Mouse (Mus musculus): ENCODE results near the gene Sgip1. TPM values are rescaled to one million over a fixed set of nuclear protein-coding genes. Genes with fewer than 3 reads are reported as not detected.
A peak's percentile ranks its signal among the peaks of the same experiment; 100 is the strongest.

Gene Sgip1
- polyA plus RNA-seq, 1 experiment from 2014 or later, result 13.0 TPM

GRCm38 (mm10) chr4:102976290-102977275, 235.5 kb downstream of the Sgip1 start:
- WGBS, result 56% methylated on average over 12 of the region's 12 CpGs
- H3K9ac ChIP-seq (ENCODE audit: low read length), result no peak overlapping the region
- no peaks in the 10 kb centered on the region for H3K9me3 ChIP-seq (ENCODE audit: control insufficient read depth, low read length)
- no peaks in the 10 kb centered on the region for H3K36me3 ChIP-seq (ENCODE audit: control insufficient read depth, insufficient read depth, low read length)
- H3K4me3 ChIP-seq (ENCODE audit: low read depth, low read length), result no peak overlapping the region
- ATAC-seq (replicated peaks; ENCODE audit: low FRiP score, low TSS enrichment, low read depth) (no peak), DNase-seq (ENCODE audit: low spot score) (no peak)
- no peak overlapping the region for H3K4me2 ChIP-seq (ENCODE audit: low read length)
- H3K4me1 ChIP-seq (replicated peaks; ENCODE audit: control insufficient read depth, insufficient read depth, low read length), result peaks cover 3% of the 10 kb centered on the region; the same call in 1 of the 2 replicates
- no peak overlapping the region for H3K27ac ChIP-seq (ENCODE audit: low read depth)
- peaks cover 6% of the 10 kb centered on the region; the same call in 1 of the 2 replicates for H3K27me3 ChIP-seq (replicated peaks; ENCODE audit: control insufficient read depth, insufficient read depth, low read length)

DNA sequence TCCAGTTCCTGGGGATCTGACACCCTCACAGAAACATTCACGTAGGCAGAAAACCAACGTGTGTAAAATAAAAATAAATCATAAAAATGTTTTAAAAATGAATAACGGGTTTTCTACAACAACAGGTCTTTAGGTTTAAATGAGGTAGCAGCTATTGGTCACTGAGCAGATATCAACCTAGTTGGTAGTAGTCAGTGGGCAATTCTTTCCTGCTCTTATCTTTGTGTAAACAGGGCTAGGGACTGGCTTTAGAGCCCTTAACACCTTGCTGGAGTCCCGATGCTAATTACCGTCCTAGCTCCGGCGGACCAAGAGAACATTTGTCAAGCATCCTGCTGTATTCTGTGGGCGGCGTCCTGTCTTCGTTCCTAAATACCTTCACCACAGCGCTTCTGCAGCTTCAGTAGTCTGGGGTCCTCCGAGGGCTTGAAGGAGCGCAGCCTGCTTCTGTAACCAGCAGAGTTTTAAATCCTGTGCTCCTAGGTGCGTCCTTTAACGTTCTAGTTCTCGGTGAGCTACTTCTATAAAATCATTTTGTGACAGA, 236.8 kb downstream of the Sgip1 start:
- no peak for ATAC-seq (replicated peaks; ENCODE audit: low FRiP score, low TSS enrichment, low read depth)
- Histone ChIP-seq H3K4me2 (ENCODE audit: low read length) (peak overlapping the region; percentile 53), H3K36me3 (ENCODE audit: control insufficient read depth, insufficient read depth, low read length) (no peaks in the 10 kb centered on the region), H3K4me3 (ENCODE audit: low read depth, low read length) (no peak overlapping the region), H3K9ac (ENCODE audit: low read length) (no peak overlapping the region), H3K9me3 (ENCODE audit: control insufficient read depth, low read length) (no peaks in the 10 kb centered on the region), H3K27ac (ENCODE audit: low read depth) (no peak overlapping the region), H3K4me1 (replicated peaks; ENCODE audit: control insufficient read depth, insufficient read depth, low read length) (peaks cover 3% of the 10 kb centered on the region; the same call in 1 of the 2 replicates), H3K27me3 (replicated peaks; ENCODE audit: control insufficient read depth, insufficient read depth, low read length) (peaks cover 6% of the 10 kb centered on the region; the same call in 1 of the 2 replicates)
- 10% methylated on average over 16 of the region's 16 CpGs for WGBS
- peak; percentile 60 for DNase-seq (ENCODE audit: low spot score)

- ATAC-seq (replicated peaks; ENCODE audit: low FRiP score, low TSS enrichment, low read depth) (0 out of 2 replicates have a peak, but pooled peaks have one; percentile 43), DNase-seq (ENCODE audit: low spot score) (peak; percentile 69)
- Histone ChIP-seq H3K27ac (ENCODE audit: low read depth) (no peak within 1 kb of the TSS), H3K9ac (ENCODE audit: low read length) (no peak within 1 kb of the TSS), H3K9me3 (ENCODE audit: control insufficient read depth, low read length) (no peaks in the 10 kb centered on the region), H3K4me1 (replicated peaks; ENCODE audit: control insufficient read depth, insufficient read depth, low read length) (peaks cover 3% of the 10 kb centered on the region; the same call in 1 of the 2 replicates), H3K36me3 (ENCODE audit: control insufficient read depth, insufficient read depth, low read length) (no peaks in the 10 kb centered on the region), H3K27me3 (replicated peaks; ENCODE audit: control insufficient read depth, insufficient read depth, low read length) (peaks cover 6% of the 10 kb centered on the region; the same call in 1 of the 2 replicates), H3K4me2 (ENCODE audit: low read length) (peak within 1 kb of the TSS; percentile 53), H3K4me3 (ENCODE audit: low read depth, low read length) (peak within 1 kb of the TSS; percentile 20; the same call in 1 of the 2 replicates)
- WGBS, result 2% methylated on average over 13 of the region's 13 CpGs
These were observed 237.3 kb downstream of the Sgip1 start, which contains the start of gene Tctex1d1 for GRCm38 (mm10) chr4:102978440-102978839. TSS of gene Tctex1d1 (plus strand) at chr4:102978606.

DNA sequence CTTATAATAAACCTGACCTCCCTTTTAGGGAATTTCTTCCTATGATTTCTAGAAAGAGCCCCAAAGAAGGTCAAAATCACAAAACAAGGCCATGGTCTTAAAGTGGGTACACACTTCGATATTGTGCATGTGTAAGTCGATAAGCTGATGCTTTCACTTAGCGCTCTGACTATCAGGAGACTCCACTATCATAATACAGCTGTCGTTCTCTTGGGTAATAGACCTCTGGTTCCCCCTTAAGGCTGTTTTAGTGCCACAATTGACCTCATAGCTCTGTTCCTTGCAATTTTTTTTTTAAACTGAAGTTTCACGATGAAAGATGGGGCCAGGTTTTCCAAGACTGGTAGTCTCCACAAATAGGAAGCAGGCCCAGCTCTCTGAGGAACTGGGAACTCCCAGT, 238.3 kb downstream of the Sgip1 start:
- DNase-seq (ENCODE audit: low spot score), result no peak
- no peak overlapping the region for H3K4me3 ChIP-seq (ENCODE audit: low read depth, low read length)

DNA sequence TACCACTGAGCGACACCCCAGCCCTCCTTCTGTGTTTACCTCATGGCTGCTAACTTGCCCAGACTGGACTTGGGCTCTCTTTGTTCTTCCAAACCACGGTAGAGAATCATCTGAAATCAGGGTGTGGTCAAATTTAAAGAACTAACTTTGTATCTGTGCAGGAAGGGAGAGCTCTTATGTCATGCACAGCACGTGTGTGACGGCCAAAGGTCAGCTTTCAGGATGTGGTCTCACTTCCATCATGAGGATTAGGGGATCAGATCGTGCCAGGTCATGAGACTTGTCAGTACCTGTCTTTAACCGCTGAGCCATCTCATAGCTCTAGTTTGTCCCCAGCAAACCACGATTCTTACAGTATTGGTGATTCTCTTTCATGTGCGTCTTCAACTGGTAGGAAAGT, 240.6 kb downstream of the Sgip1 start:
- Histone ChIP-seq H3K36me3 (ENCODE audit: control insufficient read depth, insufficient read depth, low read length) (no peaks in the 10 kb centered on the region), H3K9me3 (ENCODE audit: control insufficient read depth, low read length) (no peaks in the 10 kb centered on the region), H3K27me3 (replicated peaks; ENCODE audit: control insufficient read depth, insufficient read depth, low read length) (peaks cover 6% of the 10 kb centered on the region; the same call in 1 of the 2 replicates), H3K9ac (ENCODE audit: low read length) (no peak overlapping the region), H3K4me2 (ENCODE audit: low read length) (no peak overlapping the region), H3K4me3 (ENCODE audit: low read depth, low read length) (no peak overlapping the region), H3K27ac (ENCODE audit: low read depth) (no peak overlapping the region), H3K4me1 (replicated peaks; ENCODE audit: control insufficient read depth, insufficient read depth, low read length) (peaks cover 3% of the 10 kb centered on the region; the same call in 1 of the 2 replicates)
- DNase-seq (ENCODE audit: low spot score), result no peak
- 80% methylated on average over 8 of the region's 8 CpGs for WGBS
- ATAC-seq (replicated peaks; ENCODE audit: low FRiP score, low TSS enrichment, low read depth), result no peak

More for the DNA sequence above, 238.3 kb downstream of the Sgip1 start:
- Histone ChIP-seq H3K27me3 (replicated peaks; ENCODE audit: control insufficient read depth, insufficient read depth, low read length) (peaks cover 6% of the 10 kb centered on the region; the same call in 1 of the 2 replicates), H3K4me2 (ENCODE audit: low read length) (peak overlapping the region; percentile 53), H3K36me3 (ENCODE audit: control insufficient read depth, insufficient read depth, low read length) (no peaks in the 10 kb centered on the region), H3K9ac (ENCODE audit: low read length) (no peak overlapping the region), H3K4me1 (replicated peaks; ENCODE audit: control insufficient read depth, insufficient read depth, low read length) (peaks cover 3% of the 10 kb centered on the region; the same call in 1 of the 2 replicates), H3K27ac (ENCODE audit: low read depth) (no peak overlapping the region), H3K9me3 (ENCODE audit: control insufficient read depth, low read length) (no peaks in the 10 kb centered on the region)
- no peak for ATAC-seq (replicated peaks; ENCODE audit: low FRiP score, low TSS enrichment, low read depth)
- 53% methylated on average over 5 of the region's 5 CpGs for WGBS

DNA sequence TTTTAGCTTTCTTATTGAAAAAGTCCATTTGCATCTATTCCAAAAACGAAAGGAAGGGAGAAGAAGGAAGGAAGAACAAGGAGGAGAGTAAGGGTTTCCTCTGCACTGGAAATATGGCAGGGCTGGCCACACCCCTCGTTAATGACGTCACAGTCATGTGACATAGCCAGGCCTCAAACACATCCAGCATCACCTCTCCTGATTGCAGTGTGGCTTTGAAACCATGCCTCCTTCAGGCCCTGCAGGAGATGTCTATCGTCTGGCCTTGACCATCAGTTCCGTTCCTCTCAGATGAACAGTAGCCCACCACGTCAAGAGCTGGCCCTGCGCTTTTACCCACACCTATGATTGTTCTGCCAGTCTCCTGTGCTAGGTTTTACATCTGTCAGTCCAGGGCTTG, 245.1 kb downstream of the Sgip1 start:
- Histone ChIP-seq H3K4me3 (ENCODE audit: low read depth, low read length) (no peak overlapping the region), H3K9me3 (ENCODE audit: control insufficient read depth, low read length) (no peaks in the 10 kb centered on the region), H3K4me2 (ENCODE audit: low read length) (no peak overlapping the region), H3K27ac (ENCODE audit: low read depth) (no peak overlapping the region), H3K27me3 (replicated peaks; ENCODE audit: control insufficient read depth, insufficient read depth, low read length) (no peaks in the 10 kb centered on the region), H3K36me3 (ENCODE audit: control insufficient read depth, insufficient read depth, low read length) (no peaks in the 10 kb centered on the region), H3K4me1 (replicated peaks; ENCODE audit: control insufficient read depth, insufficient read depth, low read length) (no peaks in the 10 kb centered on the region), H3K9ac (ENCODE audit: low read length) (no peak overlapping the region)
- peak; percentile 47 for DNase-seq (ENCODE audit: low spot score)
- WGBS, result 82% methylated on average over 7 of the region's 7 CpGs
- ATAC-seq (replicated peaks; ENCODE audit: low FRiP score, low TSS enrichment, low read depth), result no peak

DNA sequence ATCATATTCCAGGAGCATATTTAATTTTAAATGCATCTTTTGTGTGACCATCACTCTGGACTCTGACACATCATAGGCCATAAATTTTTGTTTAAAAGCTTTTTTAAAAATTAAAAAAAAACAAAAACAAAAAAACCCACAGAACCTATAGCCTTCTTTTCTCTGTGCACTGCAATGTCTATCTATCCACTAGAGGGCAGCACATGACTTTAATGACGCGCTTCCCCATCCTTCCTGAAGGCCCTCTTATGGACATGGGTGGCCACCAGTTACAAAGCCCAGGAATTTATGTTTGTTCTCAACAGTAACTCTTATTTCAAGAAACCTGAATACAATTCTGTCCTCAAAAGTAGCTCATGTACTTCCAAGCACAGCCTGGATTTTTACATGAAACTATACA, 245.8 kb downstream of the Sgip1 start:
- no peak overlapping the region for H3K27ac ChIP-seq (ENCODE audit: low read depth)
- no peak overlapping the region for H3K4me3 ChIP-seq (ENCODE audit: low read depth, low read length)
- no peaks in the 10 kb centered on the region for H3K36me3 ChIP-seq (ENCODE audit: control insufficient read depth, insufficient read depth, low read length)
- H3K9ac ChIP-seq (ENCODE audit: low read length), result no peak overlapping the region
- no peaks in the 10 kb centered on the region for H3K4me1 ChIP-seq (replicated peaks; ENCODE audit: control insufficient read depth, insufficient read depth, low read length)
- 3% methylated on average over 2 of the region's 2 CpGs for WGBS
- ATAC-seq (replicated peaks; ENCODE audit: low FRiP score, low TSS enrichment, low read depth) (peak; percentile 40; the same call in 1 of the 2 replicates), DNase-seq (ENCODE audit: low spot score) (peak; percentile 61)
- H3K4me2 ChIP-seq (ENCODE audit: low read length), result no peak overlapping the region
- H3K27me3 ChIP-seq (replicated peaks; ENCODE audit: control insufficient read depth, insufficient read depth, low read length), result no peaks in the 10 kb centered on the region
- H3K9me3 ChIP-seq (ENCODE audit: control insufficient read depth, low read length), result no peaks in the 10 kb centered on the region

- DNase-seq (ENCODE audit: low spot score) (peak; percentile 50), ATAC-seq (replicated peaks; ENCODE audit: low FRiP score, low TSS enrichment, low read depth) (no peak)
- H3K9ac ChIP-seq (ENCODE audit: low read length), result no peak overlapping the region
- H3K27ac ChIP-seq (ENCODE audit: low read depth), result no peak overlapping the region
- no peak overlapping the region for H3K4me3 ChIP-seq (ENCODE audit: low read depth, low read length)
- H3K27me3 ChIP-seq (replicated peaks; ENCODE audit: control insufficient read depth, insufficient read depth, low read length), result no peaks in the 10 kb centered on the region
- no peak overlapping the region for H3K4me2 ChIP-seq (ENCODE audit: low read length)
- 63% methylated on average over 4 of the region's 4 CpGs for WGBS
- H3K36me3 ChIP-seq (ENCODE audit: control insufficient read depth, insufficient read depth, low read length), result no peaks in the 10 kb centered on the region
- H3K9me3 ChIP-seq (ENCODE audit: control insufficient read depth, low read length), result no peaks in the 10 kb centered on the region
- H3K4me1 ChIP-seq (replicated peaks; ENCODE audit: control insufficient read depth, insufficient read depth, low read length), result no peaks in the 10 kb centered on the region
These were observed 246.2 kb downstream of the Sgip1 start for GRCm38 (mm10) chr4:102987325-102987724.
